27 mouse cellular contexts compared by ENCODE assay signal in the genomic region with DNA sequence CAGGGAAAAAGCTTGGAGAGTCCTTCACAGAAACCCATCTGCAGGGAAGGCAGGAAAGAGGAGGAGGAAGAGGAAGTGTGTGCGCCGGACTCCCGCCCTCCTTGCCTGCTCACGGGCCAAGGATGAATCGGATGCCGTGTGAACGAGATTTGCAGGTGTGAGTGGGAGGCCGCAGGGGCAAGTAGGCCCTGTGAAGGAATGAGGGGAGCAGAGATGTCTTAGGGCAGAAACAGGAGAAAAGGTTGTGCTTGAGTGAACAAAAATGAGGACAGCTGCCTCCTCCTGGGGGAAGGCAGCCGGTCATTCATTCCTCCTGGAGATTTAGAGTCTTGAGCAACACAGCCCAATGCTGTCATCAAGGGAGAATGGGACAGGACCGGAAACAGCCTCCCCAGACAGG.
A peak's percentile ranks its signal among the peaks of the same experiment; 100 is the strongest.
DNase-seq lines count a peak whose midpoint lies in the region; ATAC-seq and TF ChIP-seq lines count a peak whose summit lies in the region.
"Had no signal": no experiment of that assay in that cellular context is flagged by ENCODE, and none has a peak within 500 bp of the region (broad histone marks: within the 10 kb centered on the region; RNA-seq: fewer than 3 reads in every experiment).

No protein-coding gene starts in this region.

- no peak overlapping the region for H3K27ac ChIP-seq in gastrocnemius, adult 2 months
- H3K27ac ChIP-seq in heart, embryonic 12.5 days (ENCODE audit: poor library complexity, severe bottlenecking): no peak overlapping the region
- no peak overlapping the region for H3K27ac ChIP-seq in kidney, embryonic 14.5 days (ENCODE audit: low read depth, low read length)
- H3K27ac ChIP-seq in kidney, postnatal 0 days: no peak overlapping the region
- H3K27ac ChIP-seq: forebrain, embryonic 10.5 days; forebrain, embryonic 13.5 days; heart, embryonic 15.5 days; hindbrain, embryonic 10.5 days; hindbrain, embryonic 13.5 days; intestine, embryonic 15.5 days had no signal

- intact Hi-C loops in gastrocnemius, adult 2 months (cut with DNase I): no loop called here
- intact Hi-C loops in gastrocnemius, postnatal 36 days (cut with DNase I): no loop called here

- DNase-seq in gastrocnemius, adult 2 months: peak; percentile 23
- DNase-seq in gastrocnemius, postnatal 36 days: no peak
- DNase-seq in heart, adult 8-10 months (ENCODE audit: low spot score): peak; percentile 44
- no peak for DNase-seq in kidney, postnatal 10 days
- peak; percentile 24 for DNase-seq in kidney, postnatal 0 days (ENCODE audit: low spot score)
- DNase-seq in kidney, postnatal 14 days: no peak
- DNase-seq: adrenal gland, postnatal 10 days; adrenal gland, postnatal 36 days; B cell, adult 2 months; cerebellum, adult 18-20 months; cerebellum, adult 9-10 months; cerebellum, postnatal 14 days; gastrocnemius, postnatal 10 days; kidney, adult 11 months had no signal

- no peak overlapping the region for H3K4me3 ChIP-seq in gastrocnemius, adult 2 months
- no peak overlapping the region for H3K4me3 ChIP-seq in heart, embryonic 12.5 days
- no peak overlapping the region for H3K4me3 ChIP-seq in kidney, embryonic 14.5 days (ENCODE audit: low read length)
- no peak overlapping the region for H3K4me3 ChIP-seq in kidney, postnatal 0 days (replicated peaks; ENCODE audit: low read depth, low read length)
- H3K4me3 ChIP-seq: forebrain, embryonic 10.5 days; forebrain, embryonic 13.5 days; heart, embryonic 15.5 days; hindbrain, embryonic 10.5 days; hindbrain, embryonic 13.5 days; intestine, embryonic 15.5 days had no signal

- H3K27me3 ChIP-seq in heart, embryonic 12.5 days (replicated peaks): no peaks in the 10 kb centered on the region
- no peaks in the 10 kb centered on the region; the same call in 1 of the 2 replicates for H3K27me3 ChIP-seq in kidney, embryonic 14.5 days (ENCODE audit: control insufficient read depth, insufficient read depth, low read length)
- no peaks in the 10 kb centered on the region for H3K27me3 ChIP-seq in kidney, postnatal 0 days (ENCODE audit: insufficient read depth, low read length)
- H3K27me3 ChIP-seq: CH12.LX; heart, embryonic 15.5 days; intestine, embryonic 15.5 days; Patski had no signal

- no peak for ATAC-seq in heart, embryonic 12.5 days (ENCODE audit: insufficient number of reproducible peaks, low FRiP score)
- ATAC-seq in kidney, embryonic 14.5 days (ENCODE audit: low FRiP score, low TSS enrichment): peak; percentile 51; the same call in 1 of the 2 replicates
- ATAC-seq in kidney, postnatal 0 days (replicated peaks; ENCODE audit: low FRiP score, low read depth): no peak
- ATAC-seq: forebrain, embryonic 13.5 days; forebrain, embryonic 16.5 days; hindbrain, embryonic 16.5 days; intestine, embryonic 15.5 days; Patski had no signal

- H3K9me3 ChIP-seq in heart, embryonic 12.5 days (replicated peaks): no peaks in the 10 kb centered on the region
- no peaks in the 10 kb centered on the region for H3K9me3 ChIP-seq in kidney, embryonic 14.5 days (ENCODE audit: control insufficient read depth, low read length)
- no peaks in the 10 kb centered on the region for H3K9me3 ChIP-seq in kidney, postnatal 0 days (replicated peaks; ENCODE audit: low read length)
- H3K9me3 ChIP-seq: forebrain, embryonic 10.5 days; forebrain, embryonic 13.5 days; G1E; heart, embryonic 15.5 days; hindbrain, embryonic 10.5 days; hindbrain, embryonic 13.5 days; intestine, embryonic 15.5 days had no signal

- H3K4me2 ChIP-seq in heart, embryonic 12.5 days: no peak overlapping the region
- no peak overlapping the region for H3K4me2 ChIP-seq in kidney, embryonic 14.5 days (replicated peaks; ENCODE audit: low read depth, low read length)
- H3K4me2 ChIP-seq in kidney, postnatal 0 days (ENCODE audit: low read length): no peak overlapping the region
- H3K4me2 ChIP-seq: forebrain, embryonic 13.5 days; heart, embryonic 15.5 days; hindbrain, embryonic 13.5 days; intestine, embryonic 15.5 days had no signal

- 73% methylated on average over 10 of the region's 10 CpGs for WGBS in heart, embryonic 12.5 days
- 41% methylated on average over 10 of the region's 10 CpGs for WGBS in kidney, embryonic 14.5 days
- 25% methylated on average over 10 of the region's 10 CpGs for WGBS in kidney, postnatal 0 days

- no peaks in the 10 kb centered on the region for H3K36me3 ChIP-seq in heart, embryonic 12.5 days
- H3K36me3 ChIP-seq in kidney, embryonic 14.5 days (ENCODE audit: control insufficient read depth, insufficient read depth, low read length): no peaks in the 10 kb centered on the region
- H3K36me3 ChIP-seq in kidney, postnatal 0 days (ENCODE audit: insufficient read depth, low read length): no peaks in the 10 kb centered on the region
- H3K36me3 ChIP-seq: forebrain, embryonic 10.5 days; G1E; heart, embryonic 15.5 days; hindbrain, embryonic 10.5 days; hindbrain, embryonic 13.5 days; intestine, embryonic 15.5 days had no signal

- TF ChIP-seq CTCF in gastrocnemius, adult 2 months (IDR thresholded peaks at IDR 0.05): no peak
- no peak for TF ChIP-seq CTCF in kidney, postnatal 0 days (IDR thresholded peaks at IDR 0.05; ENCODE audit: low read depth)

- H3K4me1 ChIP-seq in heart, embryonic 12.5 days (replicated peaks): peaks cover 2% of the 10 kb centered on the region
- H3K4me1 ChIP-seq in kidney, embryonic 14.5 days (ENCODE audit: control insufficient read depth, insufficient read depth, low read length): peaks cover 3% of the 10 kb centered on the region; the same call in 1 of the 2 replicates
- H3K4me1 ChIP-seq in kidney, postnatal 0 days (replicated peaks; ENCODE audit: insufficient read depth, low read length): no peaks in the 10 kb centered on the region
- H3K4me1 ChIP-seq: forebrain, embryonic 13.5 days; intestine, embryonic 15.5 days had no signal

- H3K9ac ChIP-seq in heart, embryonic 12.5 days: no peak overlapping the region
- H3K9ac ChIP-seq in kidney, embryonic 14.5 days (ENCODE audit: low read depth, low read length): no peak overlapping the region
- H3K9ac ChIP-seq in kidney, postnatal 0 days (ENCODE audit: low read depth, low read length): no peak overlapping the region
- H3K9ac ChIP-seq: forebrain, embryonic 13.5 days; heart, embryonic 15.5 days; hindbrain, embryonic 13.5 days; intestine, embryonic 15.5 days had no signal

Comparison
In these comparisons a context has a peak if more than half of its experiments do, and no peak if none do; other contexts are left out.
1. DNase-seq: peak in gastrocnemius, adult 2 months (single experiment), heart, adult 8-10 months (single experiment) and kidney, postnatal 0 days (single experiment); none in gastrocnemius, postnatal 36 days (0 of 2), kidney, postnatal 10 days (single experiment) and kidney, postnatal 14 days (single experiment).